Mouse (Mus musculus): ENCODE results near the gene Pradc1.
"Not testable (repeated sequence)": the region's sequence is repeated elsewhere in the genome, so short reads cannot be mapped to it uniquely, and the experiment has no call there.

The Pradc1 gene

DNA sequence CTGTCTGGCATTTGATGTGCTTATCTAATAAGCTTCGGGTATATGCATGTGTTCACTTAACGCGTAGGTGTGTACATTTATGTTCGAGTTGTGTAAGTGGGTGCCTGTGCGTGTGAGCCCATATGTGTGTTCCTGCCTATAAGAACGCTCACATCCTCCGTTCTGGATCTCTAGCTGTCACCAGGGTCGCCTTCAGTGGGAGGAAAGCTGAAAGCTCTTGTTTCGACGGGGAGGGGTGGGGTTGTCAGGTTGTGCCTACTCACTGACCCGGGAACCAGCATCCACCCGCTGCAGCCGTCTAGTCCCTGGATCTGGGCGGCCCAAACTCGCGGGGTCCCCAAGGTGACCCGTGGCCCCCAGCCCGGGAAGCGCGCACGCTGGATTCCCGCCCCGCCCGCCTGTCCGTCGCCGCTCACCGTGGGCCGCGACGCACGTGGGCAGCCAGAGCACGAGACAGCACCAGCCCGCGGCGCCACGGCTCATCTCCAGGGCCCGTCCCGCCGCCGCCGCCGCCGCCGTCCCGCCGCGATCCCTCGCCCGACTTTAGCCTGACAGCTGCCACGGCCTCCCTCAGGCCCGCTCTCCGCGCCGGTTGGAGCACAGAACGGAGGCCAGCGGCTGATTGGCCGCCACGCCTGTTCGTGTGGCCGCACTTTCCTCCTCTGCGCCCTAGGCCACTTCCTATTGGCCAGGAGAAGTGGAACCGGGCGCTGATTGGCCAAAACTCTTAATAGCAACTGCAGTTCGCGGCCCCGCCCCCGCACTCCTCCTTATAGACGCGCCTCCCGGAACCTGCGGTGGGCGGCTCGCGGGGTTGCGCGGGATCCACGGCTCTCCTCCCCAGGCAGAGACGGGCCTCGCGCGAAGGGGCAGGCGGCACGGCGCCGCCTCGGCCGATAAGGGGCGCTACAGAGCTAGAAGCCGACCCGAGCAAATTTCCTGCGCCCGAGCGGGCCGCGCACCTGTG is 790 bp downstream of the Pradc1 start, which contains the start of gene Cct7:
Gene Cct7 (plus strand): TSS at position 818 of the 967 bp plus-strand sequence.
- DNase-seq (ENCODE audit: low spot score): peak; percentile 96

DNA sequence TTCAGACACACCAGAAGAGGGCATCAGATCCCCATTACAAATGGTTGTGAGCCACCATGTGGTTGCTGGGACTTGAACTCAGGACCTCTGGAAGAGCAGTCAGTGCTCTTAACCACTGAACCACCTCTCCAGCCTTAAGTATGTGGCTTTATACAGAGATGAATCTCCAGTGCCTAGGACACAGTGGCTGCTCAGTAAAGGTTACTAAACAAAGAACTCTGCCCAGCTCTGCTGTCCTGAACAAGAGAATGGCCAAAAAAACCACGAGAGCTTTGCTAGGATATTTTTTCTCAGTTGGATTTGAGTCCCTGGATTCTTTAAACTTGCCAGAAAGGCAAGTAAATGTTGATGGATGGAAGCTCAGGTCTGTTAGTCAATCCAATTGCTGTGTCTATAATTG is 1.6 kb downstream of the Pradc1 start:
- not testable (repeated sequence) for DNase-seq (ENCODE audit: low spot score)

- DNase-seq (ENCODE audit: low spot score): no peak
Measured at GRCm38 (mm10) chr6:85447351-85447750, 4.4 kb downstream of the Pradc1 start.

DNA sequence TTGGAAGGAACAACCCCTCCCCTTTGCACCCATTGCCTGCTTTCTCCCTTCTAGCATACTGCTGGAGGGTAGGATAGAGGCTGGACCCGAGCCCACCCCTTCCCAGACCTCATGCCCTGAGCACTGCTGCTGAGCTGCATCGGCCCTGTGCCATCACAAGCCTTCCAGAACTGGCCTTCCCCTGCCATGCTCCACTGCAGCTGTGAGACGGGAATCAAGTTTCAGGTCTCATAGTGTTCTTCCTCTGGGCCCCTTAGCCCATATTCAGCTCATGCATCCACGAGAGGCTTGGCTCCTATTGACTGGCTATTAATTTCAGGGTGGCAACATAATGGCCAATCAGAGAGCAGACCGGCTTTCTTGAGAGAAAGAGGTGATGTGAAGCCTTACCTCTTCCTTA is 6.5 kb downstream of the Pradc1 start:
- DNase-seq (ENCODE audit: low spot score): no peak

DNA sequence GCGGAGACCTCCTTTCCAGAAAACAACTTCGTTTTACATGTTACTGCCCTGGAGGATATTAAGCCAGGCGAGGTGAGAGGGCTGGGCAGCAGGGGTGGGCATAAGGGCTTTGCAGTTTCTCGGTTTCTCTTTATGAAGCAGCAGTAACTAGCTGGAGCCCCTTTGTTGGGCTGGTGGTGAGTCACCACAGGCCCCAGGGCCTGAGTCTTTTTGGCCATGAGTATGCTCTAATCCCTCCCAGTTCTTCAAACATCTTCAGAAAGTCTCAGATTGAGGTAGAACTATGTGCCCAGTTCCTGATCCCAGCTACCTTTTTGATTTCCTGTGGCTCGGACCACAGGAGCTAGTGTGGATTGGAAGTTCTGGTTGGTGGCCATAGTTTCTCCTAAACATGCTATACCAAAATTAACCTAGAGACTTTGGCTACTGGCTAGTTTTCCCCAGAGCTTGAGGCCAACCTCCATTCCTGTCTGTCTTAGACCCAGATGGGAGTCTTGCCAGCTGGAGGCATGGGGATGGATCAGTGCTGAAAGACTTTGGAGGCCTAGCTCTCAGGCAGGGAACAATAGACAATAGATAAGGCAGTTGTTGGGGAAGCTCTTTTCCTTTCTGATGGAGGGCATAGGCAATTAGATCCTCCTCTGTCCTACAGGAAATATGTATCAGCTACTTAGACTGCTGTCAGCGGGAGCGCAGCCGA is 7.4 kb downstream of the Pradc1 start:
- DNase-seq (ENCODE audit: low spot score): no peak

- no peak for DNase-seq (ENCODE audit: low spot score)
Measured at GRCm38 (mm10) chr6:85443488-85444233, 8.1 kb downstream of the Pradc1 start.

DNA sequence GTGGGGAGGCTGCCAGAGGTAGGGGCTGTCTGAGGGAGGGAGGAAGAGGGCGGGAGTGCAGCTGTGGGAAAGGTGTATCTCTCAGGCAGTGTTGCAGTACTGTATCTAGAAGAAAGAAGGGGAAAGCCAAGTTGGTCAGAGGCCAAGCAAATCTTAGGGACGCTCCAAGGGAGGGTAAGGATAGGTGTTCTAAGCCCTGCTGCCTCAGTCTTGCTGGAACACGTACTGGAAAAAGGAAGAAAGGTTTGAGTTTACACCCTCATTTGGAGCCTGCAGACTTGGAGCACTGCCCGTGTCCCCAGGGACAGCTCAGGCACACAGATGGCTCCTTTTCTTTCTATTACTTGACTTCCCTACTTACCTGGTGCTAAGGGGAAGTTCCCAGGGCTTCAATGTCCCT is 10.6 kb downstream of the Pradc1 start:
- no peak for DNase-seq (ENCODE audit: low spot score)

GRCm38 (mm10) chr6:85436631-85437030 is 15.1 kb downstream of the Pradc1 start:
- DNase-seq (ENCODE audit: low spot score): no peak

DNA sequence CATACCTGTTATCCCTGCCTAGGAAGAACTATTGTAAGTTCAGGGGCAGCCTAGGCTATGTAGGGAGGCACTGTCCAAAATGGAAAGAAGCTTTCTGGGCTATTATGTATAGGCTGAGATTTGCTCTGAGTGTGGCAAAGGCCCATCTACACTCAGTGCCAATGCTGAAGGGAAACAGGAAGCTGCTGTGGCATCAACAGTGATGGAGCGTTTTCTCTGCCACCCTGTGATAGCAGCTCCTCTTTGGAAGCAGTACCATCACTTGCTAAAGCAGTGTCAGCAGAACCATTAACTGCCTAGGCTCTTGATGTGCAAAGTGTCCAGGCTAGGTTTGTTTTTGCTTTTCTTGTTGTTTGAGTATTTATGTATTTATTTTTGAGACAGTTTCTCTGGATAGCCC is 15.6 kb downstream of the Pradc1 start:
- DNase-seq (ENCODE audit: low spot score): no peak

GRCm38 (mm10) chr6:85433865-85434264 is 17.9 kb downstream of the Pradc1 start:
- DNase-seq (ENCODE audit: low spot score): no peak

GRCm38 (mm10) chr6:85431842-85432431 is 19.8 kb downstream of the Pradc1 start, which contains the start of gene Smyd5:
TSS of gene Smyd5 (plus strand) at chr6:85431989.
- peak; percentile 77 for DNase-seq (ENCODE audit: low spot score)

DNA sequence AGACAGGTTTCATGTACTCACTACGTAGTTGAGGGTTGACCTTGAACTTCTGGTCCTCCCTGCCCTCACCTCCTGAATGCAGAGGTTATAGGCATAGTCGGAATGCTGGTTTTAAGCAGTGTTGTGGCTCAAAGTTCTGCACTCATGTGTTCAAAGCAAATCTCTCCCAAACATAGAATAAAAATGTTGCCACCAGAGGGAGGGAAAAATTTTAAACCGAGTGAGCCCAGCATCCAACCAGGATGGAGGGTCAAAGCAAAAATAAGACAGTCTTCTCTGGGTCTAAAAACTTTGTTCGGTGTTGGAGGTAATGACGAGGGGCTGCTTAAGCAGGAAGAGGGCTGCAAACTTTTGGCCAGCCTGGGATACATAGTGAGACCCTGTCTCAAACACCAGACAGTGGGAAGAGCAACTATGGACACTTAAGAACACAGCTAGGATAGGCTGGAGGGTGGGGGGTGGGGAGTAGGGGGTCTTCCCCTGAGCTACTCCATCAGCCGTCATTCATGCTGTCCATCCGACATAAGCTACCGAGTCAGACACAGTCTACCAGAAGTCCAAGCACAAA is 20.4 kb downstream of the Pradc1 start:
- no peak for DNase-seq (ENCODE audit: low spot score)

DNA sequence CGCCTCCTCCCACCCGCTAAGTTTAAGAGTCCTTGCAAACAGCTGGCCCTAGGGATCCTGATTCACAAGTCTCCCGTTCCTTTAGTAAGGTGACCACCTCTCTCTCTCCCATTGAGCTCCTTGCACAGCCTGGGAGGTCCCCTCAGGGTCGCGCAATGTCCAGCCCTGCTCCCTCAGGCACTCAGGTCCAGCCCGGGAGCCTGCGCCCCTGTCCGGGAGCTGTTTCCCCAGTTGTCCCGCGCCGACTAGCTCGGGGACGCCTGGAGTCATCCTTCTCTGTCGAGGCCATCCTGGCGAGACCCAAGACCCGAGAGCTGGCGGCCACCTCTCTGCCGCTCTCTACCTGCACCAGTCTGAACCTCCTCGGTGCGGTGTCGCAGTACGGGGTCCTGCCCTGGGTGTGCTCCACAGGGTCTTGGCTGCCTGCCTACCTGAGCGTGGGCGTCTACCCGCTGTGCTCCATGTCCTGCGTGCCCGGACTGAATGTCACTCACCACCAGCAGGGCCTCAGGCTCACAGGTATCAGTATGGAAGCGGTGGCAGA is 27.9 kb downstream of the Pradc1 start, which contains the start of gene Noto:
Gene Noto (plus strand): TSS at position 51 of the 544 bp plus-strand sequence.
- no peak for DNase-seq (ENCODE audit: low spot score)

GRCm38 (mm10) chr6:85419150-85419549 is 32.6 kb downstream of the Pradc1 start:
- DNase-seq (ENCODE audit: low spot score): no peak

- DNase-seq (ENCODE audit: low spot score): no peak
Measured at GRCm38 (mm10) chr6:85415829-85416228, 35.9 kb downstream of the Pradc1 start.

DNA sequence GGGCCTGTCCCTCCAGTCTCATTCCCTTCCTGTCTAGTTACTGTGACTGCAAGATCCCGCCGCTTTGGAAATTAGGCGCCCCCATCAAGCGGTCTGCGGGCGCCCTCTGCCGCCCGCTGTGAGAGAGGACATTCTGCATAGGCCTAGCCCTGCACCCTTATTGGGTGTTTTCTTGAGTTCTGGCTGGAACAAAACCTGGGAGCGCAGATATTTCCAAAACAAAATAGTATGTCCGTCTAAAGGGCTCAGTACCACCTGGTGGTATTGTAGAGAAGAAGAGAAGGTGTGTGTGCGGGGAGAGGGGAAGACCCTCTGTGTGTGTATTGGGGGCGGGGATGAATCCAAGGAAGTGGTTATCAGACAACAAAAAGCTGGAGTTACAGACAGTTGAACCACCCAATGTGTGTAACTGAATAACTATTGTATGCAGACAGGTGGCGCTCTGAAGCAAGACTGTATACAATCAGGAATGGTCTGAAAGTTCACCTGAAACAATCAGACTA is 40.9 kb downstream of the Pradc1 start:
- no peak for DNase-seq (ENCODE audit: low spot score)

GRCm38 (mm10) chr6:85409003-85409402 is 42.8 kb downstream of the Pradc1 start:
- DNase-seq (ENCODE audit: low spot score): no peak

DNA sequence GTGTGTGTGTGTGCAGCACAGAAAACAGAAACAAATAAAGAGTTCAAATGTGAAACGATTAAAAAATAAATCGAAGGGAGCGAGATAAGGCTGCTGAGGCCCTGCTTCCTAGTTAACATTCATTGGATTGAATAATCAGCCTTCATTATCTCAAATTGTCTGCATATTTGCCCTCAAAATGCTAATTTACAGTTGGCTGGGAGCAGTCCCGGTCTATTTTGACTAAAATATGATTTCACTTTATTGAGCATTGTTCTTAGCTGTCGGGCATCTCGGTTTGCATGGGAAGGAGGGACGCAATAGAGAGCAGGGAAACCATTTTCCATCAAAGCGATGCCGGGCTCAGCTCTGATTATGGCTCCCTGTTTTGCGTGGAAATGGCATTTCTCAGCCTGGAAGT is 48.7 kb downstream of the Pradc1 start:
- DNase-seq (ENCODE audit: low spot score): no peak

DNA sequence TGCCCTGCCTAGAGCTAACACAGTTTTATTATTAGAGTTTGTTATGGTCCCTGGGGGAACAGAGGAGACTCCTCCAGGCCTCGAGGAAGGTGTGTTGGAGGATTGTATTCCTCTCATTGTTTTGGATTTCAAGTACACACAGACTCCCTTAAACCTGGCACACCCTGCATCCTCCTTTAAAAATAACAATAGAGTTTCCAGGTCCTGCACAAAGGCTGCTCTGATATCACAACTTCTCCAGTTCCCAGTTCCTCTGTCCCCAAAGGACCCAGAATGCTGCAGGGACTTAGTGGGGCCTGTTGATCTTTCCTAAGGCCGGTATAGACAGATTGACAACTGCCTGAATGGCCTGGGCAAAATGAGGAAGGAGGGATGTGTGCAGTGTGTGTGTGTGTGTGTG is 49.2 kb downstream of the Pradc1 start:
- DNase-seq (ENCODE audit: low spot score): no peak

GRCm38 (mm10) chr6:85399715-85400114 is 52.1 kb downstream of the Pradc1 start:
- no peak for DNase-seq (ENCODE audit: low spot score)

- no peak for DNase-seq (ENCODE audit: low spot score)
Measured at GRCm38 (mm10) chr6:85397165-85397564, 54.6 kb downstream of the Pradc1 start.

All from spleen, adult 12 weeks (tissue).